Mouse (Mus musculus) frontal cortex, postnatal 36 days (tissue): Measurements from ENCODE around the gene Bmp10.
A peak's percentile ranks its signal among the peaks of the same experiment; 100 is the strongest.
"Not testable (repeated sequence)": the region's sequence is repeated elsewhere in the genome, so short reads cannot be mapped to it uniquely, and the experiment has no call there.

Source experiments
- DNase-seq, 2 experiments: peaks; one replicate each; pipeline ENCODE4 v3.0.0; 2022; ENCODE audit warnings: low spot score in 2 of 2

Gene Bmp10

DNA sequence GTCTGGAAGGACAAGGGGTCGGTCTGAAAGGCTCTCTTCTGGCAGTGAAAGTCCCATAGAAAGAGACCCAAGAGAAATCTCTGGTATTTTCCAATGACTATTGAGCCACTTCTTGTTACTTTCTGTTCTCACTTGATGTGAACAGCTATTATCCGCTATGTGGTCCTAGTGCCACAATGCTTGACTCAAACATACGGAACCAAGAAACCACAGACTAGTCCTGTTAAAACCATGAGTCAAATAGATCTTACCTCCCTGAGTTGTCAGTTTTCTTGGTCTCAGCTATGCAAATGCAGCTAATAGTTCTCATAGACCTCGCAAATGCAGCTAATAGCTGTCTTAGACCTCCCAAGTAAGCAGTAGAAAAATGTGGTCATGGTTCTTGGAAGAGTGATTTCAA is 18.4 kb downstream of the Bmp10 start:
- DNase-seq = no peak

DNA sequence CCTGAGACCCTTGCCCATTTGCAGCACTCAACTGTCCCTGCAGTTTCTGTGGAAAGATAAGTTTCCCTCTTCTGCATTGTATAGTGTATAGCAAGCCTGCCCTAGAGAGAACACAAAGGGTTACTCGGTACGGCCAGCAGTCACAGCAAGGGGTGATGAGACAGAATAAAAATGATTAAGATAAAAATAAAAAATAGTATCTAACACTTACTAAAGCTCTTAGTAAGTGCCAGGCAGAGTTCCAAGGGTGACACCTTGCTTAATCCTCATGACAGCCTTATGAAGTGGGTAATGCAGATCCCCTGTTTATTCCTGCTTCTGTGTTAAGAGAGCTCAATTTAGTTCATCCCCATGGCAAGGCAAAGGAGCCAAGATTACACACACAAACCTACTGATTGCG is 20.7 kb downstream of the Bmp10 start:
- DNase-seq = no peak

DNA sequence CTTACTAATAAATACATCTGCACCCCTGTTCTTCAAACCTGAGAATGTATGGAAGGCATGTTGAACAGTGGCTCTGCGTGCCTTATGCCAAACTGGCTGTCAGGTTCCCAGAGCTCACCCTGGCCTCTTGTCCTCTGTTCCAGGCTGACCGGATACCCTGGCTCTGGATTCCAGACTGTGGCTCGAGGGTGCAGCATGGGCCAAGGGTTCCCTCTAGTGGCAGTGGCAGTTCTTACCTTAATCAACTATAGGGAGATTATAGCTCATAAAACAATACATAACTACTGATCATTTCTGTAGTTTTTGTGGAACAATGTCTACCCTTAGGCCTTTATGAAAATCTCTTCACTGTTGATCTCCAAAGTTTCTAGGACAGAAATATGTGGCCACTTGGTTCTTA is 22.2 kb downstream of the Bmp10 start:
- DNase-seq = peak; percentile 30 to 33

DNA sequence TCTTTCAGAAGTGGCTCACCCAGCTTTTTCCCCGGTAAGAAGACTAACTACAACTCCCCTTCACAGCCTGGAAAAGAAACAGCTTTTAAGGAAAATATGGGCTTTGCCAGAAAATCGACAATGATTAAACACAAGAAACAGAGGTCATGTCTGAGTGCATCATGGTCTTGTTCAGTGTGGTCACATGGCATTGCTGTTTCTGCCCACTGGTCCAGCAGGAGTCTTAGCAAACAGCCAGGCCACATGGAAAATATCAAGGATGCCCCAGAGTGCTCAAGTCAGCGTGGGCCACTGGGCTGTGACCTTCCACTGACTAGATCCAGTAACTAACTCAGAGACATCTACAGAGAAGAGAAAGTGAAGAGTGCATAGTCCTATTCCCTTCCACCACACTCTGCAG is 23.0 kb downstream of the Bmp10 start:
- DNase-seq = no peak

DNA sequence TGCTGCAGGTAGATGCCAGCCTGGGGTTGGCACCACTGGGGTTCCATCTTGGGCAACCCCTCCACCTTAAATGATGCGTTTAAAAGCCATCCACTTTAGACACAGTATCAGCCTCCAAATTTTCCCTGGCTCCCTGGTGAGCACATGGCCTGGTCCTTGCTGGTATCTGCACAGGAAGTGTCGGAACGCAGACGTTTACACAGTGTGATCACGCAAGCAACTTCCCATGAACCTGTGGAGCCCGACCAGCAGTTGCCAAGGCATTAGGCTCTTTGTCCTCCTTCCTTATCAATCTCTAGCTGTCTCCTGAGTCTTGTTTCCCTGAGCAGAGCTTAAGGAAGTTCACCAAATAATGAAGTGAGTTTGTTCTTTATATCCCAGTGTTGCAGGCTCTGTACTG is 26.7 kb downstream of the Bmp10 start:
- DNase-seq = no peak

DNA sequence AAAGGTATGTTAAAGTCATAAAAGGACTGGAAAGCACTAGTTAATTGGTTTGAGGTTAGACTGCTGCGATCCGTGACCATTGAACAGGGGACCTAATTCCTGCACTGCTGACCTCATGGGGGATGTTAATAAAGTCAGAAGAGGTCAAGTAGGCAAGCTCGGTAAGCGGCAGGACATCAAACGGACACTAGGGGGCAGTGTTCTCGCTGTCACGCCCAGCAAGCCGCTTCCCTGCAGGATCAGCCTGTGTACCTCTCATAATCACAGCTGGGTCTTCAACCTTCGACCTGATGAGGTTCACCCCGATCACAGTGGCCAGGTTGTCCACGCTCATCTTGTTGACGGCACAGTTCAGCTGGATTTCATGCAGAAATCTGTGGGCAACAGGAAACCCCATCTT is 37.4 kb downstream of the Bmp10 start:
- DNase-seq = peak; percentile 44 to 64

DNA sequence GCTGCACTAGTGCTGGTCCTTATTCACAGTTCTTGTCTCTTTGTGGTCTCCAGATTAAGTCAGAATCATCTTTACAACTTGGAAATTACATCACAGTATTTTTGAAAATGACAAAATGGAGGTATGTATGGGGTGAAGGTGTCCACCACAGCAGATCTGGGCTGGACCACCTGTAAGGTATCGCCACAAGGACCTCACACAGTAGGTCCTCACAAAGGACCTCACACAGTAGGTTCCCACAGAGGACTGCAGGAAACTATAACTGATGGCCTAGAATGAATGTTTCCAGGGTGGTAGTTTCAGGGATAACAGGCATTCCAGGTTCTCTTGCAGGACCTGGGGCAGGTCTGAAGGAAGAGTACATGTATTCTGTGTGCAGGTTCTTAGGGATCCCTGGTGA is 38.6 kb downstream of the Bmp10 start:
- DNase-seq = no peak

DNA sequence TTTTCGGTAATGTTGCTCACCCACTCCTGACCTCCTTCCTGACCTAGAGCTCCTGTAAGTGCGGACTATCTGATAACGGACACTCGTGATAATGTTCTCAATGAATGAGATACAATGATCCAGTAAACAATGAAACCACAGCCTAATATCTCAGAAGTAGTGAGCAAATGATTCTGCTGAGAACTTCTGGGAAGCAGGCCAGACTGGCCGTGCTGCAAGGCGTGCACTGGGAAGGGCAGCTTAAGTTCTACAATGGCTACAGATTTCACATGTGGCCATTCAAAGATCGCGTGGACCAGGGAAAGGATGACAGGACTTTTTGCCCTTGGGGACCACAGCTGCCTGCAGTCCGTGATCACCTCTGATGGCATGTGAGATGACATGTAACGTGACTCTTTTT is 39.6 kb downstream of the Bmp10 start:
- DNase-seq = no peak

DNA sequence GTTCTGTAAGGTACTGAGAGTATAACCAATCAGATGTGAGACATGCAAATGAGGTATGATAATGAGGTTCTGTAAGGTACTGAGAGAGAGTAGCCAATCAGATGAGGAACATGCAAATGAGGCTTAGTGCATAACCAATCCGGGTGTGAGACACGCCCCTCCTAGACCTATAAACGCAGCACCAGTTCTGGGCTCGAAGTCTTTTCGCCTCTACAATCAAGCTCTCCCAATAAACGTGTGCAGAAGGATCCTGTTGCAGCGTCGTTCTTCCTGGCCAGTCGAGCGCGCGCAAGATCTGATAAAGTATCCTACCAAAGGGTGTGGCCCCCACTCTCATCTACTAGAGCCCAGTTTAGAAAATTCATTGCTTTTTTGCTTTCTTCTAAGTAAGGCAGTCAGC is 41.3 kb downstream of the Bmp10 start:
- DNase-seq = not testable (repeated sequence)

DNA sequence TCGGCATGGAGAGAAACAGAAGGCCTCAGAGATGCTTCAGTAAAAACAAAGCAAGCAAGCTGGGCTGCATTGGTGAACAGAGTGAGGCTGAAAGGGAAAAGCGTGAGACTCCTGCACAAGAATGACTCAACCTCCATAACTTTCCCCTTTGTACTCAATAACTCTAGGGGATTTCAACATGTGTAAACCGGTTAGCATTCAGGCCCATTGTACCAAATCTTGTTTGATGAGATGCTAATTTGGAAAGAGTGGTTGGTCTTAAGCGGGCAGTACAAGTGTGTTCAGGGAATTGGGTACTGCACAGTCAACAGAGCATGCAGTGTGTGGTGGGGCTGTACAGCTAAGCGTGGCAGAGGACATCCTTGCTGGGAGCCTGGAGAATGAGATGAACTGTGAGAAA is 46.4 kb downstream of the Bmp10 start:
- DNase-seq = no peak

DNA sequence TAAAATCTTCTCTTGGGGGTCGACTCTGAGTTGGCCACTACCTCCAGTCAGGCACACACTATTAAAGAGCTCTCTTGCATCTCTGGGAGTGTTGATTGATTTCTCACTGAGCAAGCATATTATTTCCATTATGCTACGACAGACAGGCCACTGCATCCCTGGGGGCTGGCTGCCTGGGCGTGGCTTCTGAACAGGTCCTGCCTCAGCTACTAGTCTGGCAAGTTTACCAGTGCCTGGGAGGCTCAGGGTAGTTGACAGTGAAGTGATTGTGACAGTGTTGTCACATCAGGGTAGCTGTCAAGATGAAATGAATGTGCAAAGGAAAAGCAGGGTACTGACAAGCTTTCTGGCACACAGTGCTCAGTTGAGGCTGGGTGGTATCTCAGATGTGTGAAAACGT is 50.1 kb downstream of the Bmp10 start:
- no peak for DNase-seq

DNA sequence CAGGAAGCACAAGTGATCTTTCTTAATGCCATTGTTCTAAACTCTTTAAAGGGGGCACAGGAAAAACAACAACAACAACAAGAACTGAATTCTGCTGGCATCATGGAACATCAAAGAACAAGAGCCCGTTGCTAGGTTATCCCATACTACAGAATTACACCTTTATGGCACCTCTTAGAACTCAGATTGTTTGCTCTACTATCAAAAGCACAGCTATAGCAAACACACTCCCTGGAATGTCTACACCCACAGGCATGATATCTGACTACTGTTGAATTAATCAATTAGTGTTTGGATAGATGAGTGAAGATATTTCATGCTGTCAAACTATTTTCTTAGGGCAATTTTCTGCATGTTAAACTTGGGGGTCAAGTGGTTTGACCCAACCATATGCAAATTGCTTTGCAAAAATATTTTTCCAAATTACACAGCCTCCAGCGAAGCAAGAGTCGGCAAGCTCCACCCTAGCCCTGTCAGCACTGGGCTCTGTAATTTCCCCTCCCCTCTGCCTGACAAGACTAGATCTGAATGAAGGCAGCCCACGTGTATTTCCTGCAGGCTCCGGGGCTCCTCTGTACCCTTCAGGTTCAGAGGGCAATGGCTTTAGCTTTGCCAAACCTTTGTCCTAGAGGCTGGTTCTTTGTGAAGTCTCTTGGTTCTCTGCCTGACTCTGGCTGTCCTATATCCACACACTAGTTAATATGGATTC is 50.7 kb downstream of the Bmp10 start:
- DNase-seq = no peak

DNA sequence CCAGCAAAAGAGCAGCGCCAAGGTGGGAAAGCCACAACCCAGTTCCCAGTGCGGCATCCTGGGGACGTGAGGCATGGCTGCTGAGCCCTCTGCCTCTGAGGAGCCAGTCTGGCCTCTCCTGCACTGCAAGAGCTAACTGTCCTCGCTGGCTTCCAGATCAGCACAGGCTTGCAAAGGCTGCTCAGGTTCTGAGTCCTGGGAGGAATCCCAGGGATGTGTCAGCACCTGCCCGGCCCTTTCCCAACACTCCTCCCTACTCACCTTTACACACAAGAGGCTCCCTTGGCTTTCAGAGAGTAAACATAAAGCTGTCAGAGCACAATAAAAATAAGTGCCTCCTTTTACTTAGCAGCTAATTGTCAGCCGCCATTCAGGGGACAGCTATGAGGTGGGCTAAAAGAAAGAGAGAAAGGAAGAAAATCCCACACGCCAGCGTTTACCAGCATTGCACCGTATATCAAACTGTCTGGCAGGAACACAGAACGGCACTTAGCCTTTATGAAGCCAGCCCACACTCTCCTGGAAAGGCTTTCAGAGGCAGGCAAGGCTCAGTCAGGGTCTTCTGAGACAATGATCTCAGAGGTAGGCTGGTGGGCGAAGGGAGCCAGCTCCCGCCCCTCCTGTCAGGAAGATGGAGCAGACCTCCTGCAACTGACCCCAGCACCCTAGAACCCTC is 54.6 kb downstream of the Bmp10 start:
- no peak for DNase-seq

DNA sequence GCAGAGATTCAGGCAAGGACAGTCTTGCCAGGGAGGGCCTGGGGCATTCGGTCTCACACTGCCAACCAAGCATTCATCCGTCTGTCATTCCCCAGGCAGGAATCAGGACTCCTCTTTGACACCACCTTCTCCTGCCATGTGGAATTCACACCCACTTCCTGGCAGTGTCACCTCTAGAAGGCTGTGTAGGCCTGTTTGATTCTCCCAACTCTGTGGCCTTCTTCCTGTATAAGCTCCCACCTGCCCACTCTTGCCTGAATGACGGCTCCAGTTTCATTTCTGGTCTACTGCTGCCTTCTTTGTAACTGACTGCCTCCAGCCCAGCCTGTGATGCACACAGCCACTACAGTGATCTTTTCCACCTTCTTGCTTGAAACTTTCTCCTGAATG is 55.1 kb downstream of the Bmp10 start:
- peak; percentile 24 to 35 for DNase-seq

DNA sequence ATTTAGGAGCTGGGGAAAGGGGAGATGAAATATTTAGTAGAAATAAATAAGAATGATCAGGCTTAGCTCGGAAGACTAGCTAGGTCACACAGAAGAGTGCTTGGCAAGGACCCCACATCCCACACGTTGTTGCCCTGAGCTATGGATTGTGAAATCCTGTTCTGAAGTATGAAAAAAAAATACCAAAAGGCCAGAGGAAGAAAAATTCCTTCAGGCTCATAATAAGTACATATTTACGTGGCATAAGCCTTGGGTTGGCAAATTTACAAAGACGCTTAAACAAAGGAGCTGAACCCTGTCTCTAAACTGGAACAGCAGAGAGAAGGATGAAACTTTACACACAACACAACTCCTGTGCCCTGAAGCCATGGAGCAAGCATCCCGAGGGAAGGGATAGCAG is 56.0 kb downstream of the Bmp10 start:
- DNase-seq = no peak
